Mouse (Mus musculus) embryonic fibroblast, embryonic 13.5 days (primary cell): ENCODE data around the gene Kif13a.

ENCODE experiments used
- CTCF ChIP-seq: IDR thresholded peaks from 2 replicates; pipeline ENCODE4 v1.5.1; 2011; ENCODE audit warnings: mild to moderate bottlenecking, control low read depth, low read length, moderate library complexity, borderline replicate concordance; ENCODE audit not compliant: insufficient read depth
- POLR2A ChIP-seq: IDR thresholded peaks from 2 replicates; pipeline ENCODE4 v1.6.1; 2011; ENCODE audit warnings: low read depth, mild to moderate bottlenecking, control low read depth, low read length, moderate library complexity

GRCm38 (mm10) chr13:46726288-46727037, 203.2 kb downstream of the Kif13a start:
- no peak for TF ChIP-seq CTCF
- TF ChIP-seq POLR2A: 0 out of 2 replicates have a peak, but pooled peaks have one; percentile 33
